Mouse (Mus musculus) urinary bladder, postnatal 25 days (tissue): ENCODE measurements around the gene Cmtm4.
A peak's percentile ranks its signal among the peaks of the same experiment; 100 is the strongest.

Experiments
- DNase-seq: peaks from one replicate; pipeline ENCODE4 v3.0.0; 2022; ENCODE audit warnings: low spot score

The Cmtm4 gene

GRCm38 (mm10) chr8:104374864-104375846 is 20.5 kb downstream of the Cmtm4 start:
- DNase-seq = peak; percentile 50

GRCm38 (mm10) chr8:104374269-104374668 is 21.3 kb downstream of the Cmtm4 start:
- no peak for DNase-seq

- no peak for DNase-seq
Measured at GRCm38 (mm10) chr8:104373779-104374178, 21.8 kb downstream of the Cmtm4 start.

GRCm38 (mm10) chr8:104371121-104371520 is 24.5 kb downstream of the Cmtm4 start:
- DNase-seq = no peak

- DNase-seq = no peak
Measured at GRCm38 (mm10) chr8:104370071-104370470, 25.5 kb downstream of the Cmtm4 start.

GRCm38 (mm10) chr8:104369591-104369990 is 26.0 kb downstream of the Cmtm4 start:
- DNase-seq = no peak

- DNase-seq = no peak
Measured at GRCm38 (mm10) chr8:104367398-104367797, 28.2 kb downstream of the Cmtm4 start.

- DNase-seq = no peak
Measured at GRCm38 (mm10) chr8:104365695-104366094, 29.9 kb downstream of the Cmtm4 start.

- no peak for DNase-seq
Measured at GRCm38 (mm10) chr8:104359778-104360456, 35.7 kb downstream of the Cmtm4 start.

GRCm38 (mm10) chr8:104358637-104359036 is 37.0 kb downstream of the Cmtm4 start:
- DNase-seq = no peak

- no peak for DNase-seq
Measured at GRCm38 (mm10) chr8:104354504-104354903, 41.1 kb downstream of the Cmtm4 start.

GRCm38 (mm10) chr8:104353186-104353585 is 42.4 kb downstream of the Cmtm4 start:
- no peak for DNase-seq

GRCm38 (mm10) chr8:104350047-104350446 is 45.6 kb downstream of the Cmtm4 start:
- no peak for DNase-seq

GRCm38 (mm10) chr8:104348971-104349370 is 46.6 kb downstream of the Cmtm4 start:
- DNase-seq = no peak

GRCm38 (mm10) chr8:104346706-104347105 is 48.9 kb downstream of the Cmtm4 start:
- DNase-seq = no peak

- DNase-seq = no peak
Measured at GRCm38 (mm10) chr8:104344622-104345021, 51.0 kb downstream of the Cmtm4 start.

GRCm38 (mm10) chr8:104343957-104344356 is 51.6 kb downstream of the Cmtm4 start:
- DNase-seq = peak; percentile 88

- DNase-seq = no peak
Measured at GRCm38 (mm10) chr8:104342426-104342825, 53.2 kb downstream of the Cmtm4 start.

- no peak for DNase-seq
Measured at GRCm38 (mm10) chr8:104341678-104342077, 53.9 kb downstream of the Cmtm4 start.

GRCm38 (mm10) chr8:104341106-104341561 is 54.5 kb downstream of the Cmtm4 start:
- DNase-seq = peak; percentile 56

- DNase-seq = peak; percentile 70
Measured at GRCm38 (mm10) chr8:104340233-104341105, 55.1 kb downstream of the Cmtm4 start.

GRCm38 (mm10) chr8:104339983-104340232 is 55.7 kb downstream of the Cmtm4 start:
- no peak for DNase-seq
